Mouse (Mus musculus): Measurements from ENCODE around the gene Naaladl1. TPM values are rescaled to one million over a fixed set of nuclear protein-coding genes. Genes with fewer than 3 reads are reported as not detected.

Naaladl1 gene
- polyA plus RNA-seq, 1 experiment from 2014 or later, result 0.49 TPM

DNA sequence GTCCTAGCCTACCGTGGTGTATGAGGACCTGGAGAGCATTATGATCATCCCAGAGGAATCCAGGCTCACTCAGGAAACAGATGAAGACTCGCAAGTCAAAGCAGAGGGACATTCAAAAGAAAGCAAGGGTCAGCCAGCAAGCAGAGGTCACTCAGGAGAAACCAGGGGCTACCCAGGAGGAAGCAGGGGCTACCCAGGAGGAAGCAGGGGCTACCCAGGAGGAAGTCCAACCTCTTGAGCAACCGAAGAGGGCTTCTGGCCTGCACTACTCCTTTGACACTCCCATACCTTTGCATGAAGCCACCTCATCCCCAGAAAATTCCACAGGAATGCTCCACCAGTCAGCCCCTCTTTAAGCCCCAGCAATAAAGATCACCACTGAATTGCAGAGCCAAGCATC, 7.7 kb upstream of the Naaladl1 start:
- H3K36me3 ChIP-seq (ENCODE audit: control insufficient read depth, insufficient read depth, low read length), result no peaks in the 10 kb centered on the region
- 94% methylated on average over 3 of the region's 3 CpGs for WGBS
- H3K4me3 ChIP-seq (replicated peaks; ENCODE audit: low read depth, low read length), result no peak overlapping the region
- no peak overlapping the region for H3K27ac ChIP-seq (replicated peaks; ENCODE audit: low read depth, low read length)
- H3K9ac ChIP-seq (replicated peaks; ENCODE audit: low read length), result no peak overlapping the region
- no peaks in the 10 kb centered on the region for H3K4me1 ChIP-seq (ENCODE audit: control insufficient read depth, insufficient read depth, low read length)
- H3K9me3 ChIP-seq (ENCODE audit: control insufficient read depth, low read length), result no peaks in the 10 kb centered on the region
- ATAC-seq (ENCODE audit: low FRiP score, low TSS enrichment) (no peak), DNase-seq (no peak)
- no peaks in the 10 kb centered on the region for H3K27me3 ChIP-seq (ENCODE audit: control insufficient read depth, insufficient read depth, low read length)
- no peak overlapping the region for H3K4me2 ChIP-seq (ENCODE audit: low read length)

DNA sequence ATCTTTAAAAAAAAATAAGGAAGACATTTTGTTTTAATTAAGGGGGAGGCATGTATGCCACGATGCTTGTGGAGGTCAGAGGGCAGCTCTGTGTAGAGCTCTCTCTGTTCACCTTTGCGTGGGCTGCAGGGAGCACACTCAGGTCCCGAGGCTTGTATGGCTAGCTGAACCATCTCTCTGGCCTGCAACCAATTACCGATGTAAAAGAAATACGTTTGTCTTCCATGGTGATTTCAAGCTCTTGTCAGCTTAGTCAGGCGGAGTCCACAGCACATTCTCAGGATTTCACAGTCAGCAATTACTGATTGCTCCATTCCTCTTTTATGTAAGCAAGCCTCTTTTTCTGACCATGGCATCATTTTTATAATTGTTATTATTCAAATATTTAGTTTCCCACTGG, 4.4 kb upstream of the Naaladl1 start:
- WGBS, result 78% methylated on average over 6 of the region's 6 CpGs
- H3K4me2 ChIP-seq (ENCODE audit: low read length), result no peak overlapping the region
- no peaks in the 10 kb centered on the region for H3K9me3 ChIP-seq (ENCODE audit: control insufficient read depth, low read length)
- DNase-seq, result no peak
- no peak for ATAC-seq (ENCODE audit: low FRiP score, low TSS enrichment)
- H3K27me3 ChIP-seq (ENCODE audit: control insufficient read depth, insufficient read depth, low read length), result no peaks in the 10 kb centered on the region
- no peak overlapping the region for H3K27ac ChIP-seq (replicated peaks; ENCODE audit: low read depth, low read length)
- no peak overlapping the region for H3K9ac ChIP-seq (replicated peaks; ENCODE audit: low read length)
- H3K36me3 ChIP-seq (ENCODE audit: control insufficient read depth, insufficient read depth, low read length), result no peaks in the 10 kb centered on the region
- H3K4me1 ChIP-seq (ENCODE audit: control insufficient read depth, insufficient read depth, low read length), result no peaks in the 10 kb centered on the region
- no peak overlapping the region for H3K4me3 ChIP-seq (replicated peaks; ENCODE audit: low read depth, low read length)

DNA sequence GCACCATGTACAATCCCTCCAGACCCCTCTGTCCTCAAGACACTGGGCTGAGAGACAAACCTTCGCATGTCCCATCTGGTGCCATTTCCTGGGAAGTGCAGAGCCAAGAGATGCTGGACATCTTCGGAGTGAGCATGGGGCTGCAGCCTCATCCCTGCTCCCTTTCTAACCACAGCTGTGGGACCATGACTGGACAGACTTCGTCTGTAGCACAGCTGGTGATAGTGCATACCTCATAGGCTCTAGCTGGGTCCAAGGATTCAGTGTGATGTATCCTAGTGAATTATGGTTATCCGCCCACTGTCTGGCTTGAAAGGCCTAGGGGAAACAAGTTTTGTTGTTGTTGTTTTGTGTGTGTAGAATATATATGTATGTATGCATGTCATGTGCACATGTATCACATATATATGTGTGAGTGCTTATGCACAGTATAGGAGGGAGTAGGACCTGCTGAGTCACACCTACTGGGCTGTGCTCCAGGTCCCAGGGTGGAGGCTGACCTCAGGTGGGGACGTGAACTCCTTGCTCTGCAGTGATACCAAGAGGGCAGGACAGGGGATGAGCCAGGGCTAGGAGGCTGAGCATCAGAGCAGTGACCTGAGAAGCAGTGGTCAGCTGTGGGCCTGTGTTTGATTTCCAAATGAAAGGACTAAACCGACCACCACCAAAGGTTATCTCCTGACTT, 3.3 kb upstream of the Naaladl1 start:
- H3K27ac ChIP-seq (replicated peaks; ENCODE audit: low read depth, low read length), result no peak overlapping the region
- 83% methylated on average over 6 of the region's 6 CpGs for WGBS
- H3K27me3 ChIP-seq (ENCODE audit: control insufficient read depth, insufficient read depth, low read length), result no peaks in the 10 kb centered on the region
- ATAC-seq (ENCODE audit: low FRiP score, low TSS enrichment) (no peak), DNase-seq (no peak)
- H3K4me3 ChIP-seq (replicated peaks; ENCODE audit: low read depth, low read length), result no peak overlapping the region
- no peaks in the 10 kb centered on the region for H3K9me3 ChIP-seq (ENCODE audit: control insufficient read depth, low read length)
- no peak overlapping the region for H3K9ac ChIP-seq (replicated peaks; ENCODE audit: low read length)
- no peaks in the 10 kb centered on the region for H3K4me1 ChIP-seq (ENCODE audit: control insufficient read depth, insufficient read depth, low read length)
- H3K36me3 ChIP-seq (ENCODE audit: control insufficient read depth, insufficient read depth, low read length), result no peaks in the 10 kb centered on the region
- no peak overlapping the region for H3K4me2 ChIP-seq (ENCODE audit: low read length)

DNA sequence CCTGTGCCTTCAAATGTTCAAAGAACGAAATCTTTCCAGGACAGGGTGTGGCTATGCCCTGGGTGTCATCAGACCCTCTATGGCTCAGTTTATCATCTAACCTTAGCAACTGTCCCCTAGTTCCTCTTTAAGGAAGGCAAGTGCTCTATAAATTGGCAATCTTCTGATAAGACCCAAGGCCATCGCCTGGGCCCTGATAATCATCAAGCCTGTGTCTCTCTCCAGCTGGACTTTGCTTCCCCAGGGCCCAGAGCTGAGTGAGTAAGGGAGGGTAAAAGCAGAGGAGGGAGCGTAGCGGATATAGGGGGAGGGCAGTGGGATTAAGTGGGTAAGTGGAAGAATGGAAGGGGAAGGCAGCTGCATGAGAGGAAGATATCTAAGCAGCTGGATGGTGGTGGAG, 1.1 kb upstream of the Naaladl1 start:
- H3K9ac ChIP-seq (replicated peaks; ENCODE audit: low read length), result 0 out of 2 replicates have a peak overlapping the region, but pooled peaks have one; percentile 9
- ATAC-seq (ENCODE audit: low FRiP score, low TSS enrichment) (no peak), DNase-seq (no peak)
- H3K4me2 ChIP-seq (ENCODE audit: low read length), result no peak overlapping the region
- no peaks in the 10 kb centered on the region for H3K36me3 ChIP-seq (ENCODE audit: control insufficient read depth, insufficient read depth, low read length)
- no peaks in the 10 kb centered on the region for H3K27me3 ChIP-seq (ENCODE audit: control insufficient read depth, insufficient read depth, low read length)
- H3K4me1 ChIP-seq (ENCODE audit: control insufficient read depth, insufficient read depth, low read length), result no peaks in the 10 kb centered on the region
- WGBS, result 70% methylated on average over 4 of the region's 4 CpGs
- H3K27ac ChIP-seq (replicated peaks; ENCODE audit: low read depth, low read length), result no peak overlapping the region
- no peak overlapping the region for H3K4me3 ChIP-seq (replicated peaks; ENCODE audit: low read depth, low read length)
- no peaks in the 10 kb centered on the region for H3K9me3 ChIP-seq (ENCODE audit: control insufficient read depth, low read length)

DNA sequence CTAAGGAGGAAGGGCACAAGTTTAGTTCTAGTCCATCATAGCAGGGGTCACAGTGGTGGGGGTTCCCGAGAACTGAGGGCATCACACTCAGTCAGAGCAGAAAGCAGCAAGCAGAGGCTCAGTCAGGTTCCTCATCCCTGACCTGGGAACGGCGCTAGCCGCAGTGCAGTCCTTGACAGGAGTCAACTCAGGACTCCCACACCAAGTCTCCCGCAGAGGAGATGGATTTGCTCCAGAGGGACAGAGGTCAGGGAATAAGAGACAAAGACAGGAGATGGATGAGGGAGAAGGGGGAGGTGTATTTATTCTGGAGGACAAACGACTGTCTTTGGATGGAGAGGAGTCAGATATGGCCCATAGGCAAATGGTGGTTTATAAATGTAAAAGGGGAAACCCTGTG, 7.5 kb downstream of the Naaladl1 start:
- H3K9me3 ChIP-seq (ENCODE audit: control insufficient read depth, low read length), result no peaks in the 10 kb centered on the region
- DNase-seq (no peak), ATAC-seq (ENCODE audit: low FRiP score, low TSS enrichment) (no peak)

DNA sequence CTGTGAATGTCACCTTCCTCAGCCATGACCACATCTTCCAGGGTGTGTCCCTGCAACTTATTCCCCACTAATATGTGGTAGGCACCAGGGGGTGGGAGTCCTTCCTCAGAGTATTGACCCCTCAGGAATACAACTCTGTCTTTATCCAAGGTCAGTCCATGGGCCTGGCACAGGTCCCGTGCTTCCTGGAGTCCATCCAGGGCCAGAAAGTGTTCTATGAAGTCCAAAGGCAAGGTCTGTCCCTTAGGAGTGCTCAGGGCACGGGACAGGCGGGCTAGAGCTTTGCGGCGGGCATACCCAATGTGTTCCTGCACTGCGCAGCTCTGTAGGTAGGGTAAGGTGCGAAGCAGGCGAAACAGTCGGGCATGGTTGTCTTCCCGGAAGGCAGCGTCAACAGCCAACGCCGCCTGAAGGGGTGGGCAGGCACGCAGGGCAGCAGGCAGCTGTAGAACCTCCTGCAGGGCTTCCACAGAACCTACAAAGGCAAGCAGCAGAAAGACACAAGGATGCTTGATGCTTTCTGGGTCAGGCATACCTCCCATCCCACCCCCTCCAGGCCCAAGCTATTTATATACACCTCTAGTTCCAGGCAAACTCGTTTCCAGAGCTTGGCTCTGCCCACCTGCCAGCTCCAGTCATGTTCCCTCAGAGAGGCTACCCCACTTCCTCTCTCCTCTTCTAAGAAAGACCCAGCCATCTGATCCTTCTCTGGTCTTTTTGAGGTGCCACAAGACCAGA, 10.7 kb downstream of the Naaladl1 start:
- peak overlapping the region; percentile 94; the same call in 1 of the 2 replicates for H3K4me2 ChIP-seq (ENCODE audit: low read length)

More for the DNA sequence above, 7.5 kb downstream of the Naaladl1 start:
- WGBS, result 69% methylated on average over 6 of the region's 6 CpGs
- Histone ChIP-seq H3K27me3 (ENCODE audit: control insufficient read depth, insufficient read depth, low read length) (no peaks in the 10 kb centered on the region), H3K27ac (replicated peaks; ENCODE audit: low read depth, low read length) (no peak overlapping the region), H3K9ac (replicated peaks; ENCODE audit: low read length) (no peak overlapping the region), H3K4me1 (ENCODE audit: control insufficient read depth, insufficient read depth, low read length) (peaks cover 11% of the 10 kb centered on the region; the same call in 1 of the 2 replicates), H3K4me2 (ENCODE audit: low read length) (no peak overlapping the region), H3K4me3 (replicated peaks; ENCODE audit: low read depth, low read length) (no peak overlapping the region), H3K36me3 (ENCODE audit: control insufficient read depth, insufficient read depth, low read length) (peaks cover 34% of the 10 kb centered on the region)

DNA sequence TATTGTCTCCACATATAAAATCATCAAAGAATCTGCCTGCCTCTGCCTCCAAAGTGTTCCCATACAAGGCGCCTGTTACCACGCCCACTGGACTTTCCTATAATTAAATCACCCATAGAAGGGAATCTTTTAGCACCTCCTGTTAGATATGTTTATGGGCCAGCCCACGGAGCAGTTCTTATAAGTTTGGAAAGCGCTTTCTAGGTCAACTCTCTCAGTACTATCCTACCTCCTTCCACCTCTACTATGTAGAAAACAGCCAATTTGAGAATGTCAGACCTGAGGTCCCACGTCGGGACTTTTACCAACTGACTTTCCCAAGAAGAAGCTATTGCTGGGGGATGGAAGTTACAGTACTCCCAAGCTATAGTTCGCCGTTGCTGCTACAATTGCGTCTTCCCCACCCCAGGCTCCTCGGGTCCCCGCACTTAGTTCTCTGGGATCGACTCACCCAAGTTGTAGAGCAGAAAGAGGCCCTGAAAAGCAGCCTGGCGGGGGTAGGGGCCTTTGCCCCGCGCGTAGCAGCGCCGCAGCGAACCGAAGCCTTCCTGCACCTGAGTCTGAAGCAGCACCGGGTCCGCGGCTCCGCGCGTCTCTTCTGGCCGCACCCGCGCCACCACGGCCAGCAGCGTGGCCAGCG, 11.9 kb downstream of the Naaladl1 start:
- Histone ChIP-seq H3K4me3 (replicated peaks; ENCODE audit: low read depth, low read length) (peak overlapping the region; percentile 78), H3K4me1 (ENCODE audit: control insufficient read depth, insufficient read depth, low read length) (peaks cover 14% of the 10 kb centered on the region; the same call in 1 of the 2 replicates), H3K27ac (replicated peaks; ENCODE audit: low read depth, low read length) (peak overlapping the region; percentile 92), H3K9ac (replicated peaks; ENCODE audit: low read length) (peak overlapping the region; percentile 81), H3K9me3 (ENCODE audit: control insufficient read depth, low read length) (no peaks in the 10 kb centered on the region), H3K4me2 (ENCODE audit: low read length) (peak overlapping the region; percentile 94), H3K27me3 (ENCODE audit: control insufficient read depth, insufficient read depth, low read length) (no peaks in the 10 kb centered on the region), H3K36me3 (ENCODE audit: control insufficient read depth, insufficient read depth, low read length) (peaks cover 37% of the 10 kb centered on the region)
- no peak for DNase-seq
- ATAC-seq (ENCODE audit: low FRiP score, low TSS enrichment), result no peak
- 5% methylated on average over 32 of the region's 32 CpGs for WGBS

More for the DNA sequence above, 10.7 kb downstream of the Naaladl1 start:
- H3K9me3 ChIP-seq (ENCODE audit: control insufficient read depth, low read length), result no peaks in the 10 kb centered on the region
- ATAC-seq (ENCODE audit: low FRiP score, low TSS enrichment) (no peak), DNase-seq (no peak)
- H3K4me1 ChIP-seq (ENCODE audit: control insufficient read depth, insufficient read depth, low read length), result peaks cover 14% of the 10 kb centered on the region; the same call in 1 of the 2 replicates
- H3K4me3 ChIP-seq (replicated peaks; ENCODE audit: low read depth, low read length), result no peak overlapping the region
- no peaks in the 10 kb centered on the region for H3K27me3 ChIP-seq (ENCODE audit: control insufficient read depth, insufficient read depth, low read length)
- peaks cover 37% of the 10 kb centered on the region for H3K36me3 ChIP-seq (ENCODE audit: control insufficient read depth, insufficient read depth, low read length)
- WGBS, result 94% methylated on average over 15 of the region's 15 CpGs
- 0 out of 2 replicates have a peak overlapping the region, but pooled peaks have one; percentile 10 for H3K9ac ChIP-seq (replicated peaks; ENCODE audit: low read length)
- no peak overlapping the region for H3K27ac ChIP-seq (replicated peaks; ENCODE audit: low read depth, low read length)

DNA sequence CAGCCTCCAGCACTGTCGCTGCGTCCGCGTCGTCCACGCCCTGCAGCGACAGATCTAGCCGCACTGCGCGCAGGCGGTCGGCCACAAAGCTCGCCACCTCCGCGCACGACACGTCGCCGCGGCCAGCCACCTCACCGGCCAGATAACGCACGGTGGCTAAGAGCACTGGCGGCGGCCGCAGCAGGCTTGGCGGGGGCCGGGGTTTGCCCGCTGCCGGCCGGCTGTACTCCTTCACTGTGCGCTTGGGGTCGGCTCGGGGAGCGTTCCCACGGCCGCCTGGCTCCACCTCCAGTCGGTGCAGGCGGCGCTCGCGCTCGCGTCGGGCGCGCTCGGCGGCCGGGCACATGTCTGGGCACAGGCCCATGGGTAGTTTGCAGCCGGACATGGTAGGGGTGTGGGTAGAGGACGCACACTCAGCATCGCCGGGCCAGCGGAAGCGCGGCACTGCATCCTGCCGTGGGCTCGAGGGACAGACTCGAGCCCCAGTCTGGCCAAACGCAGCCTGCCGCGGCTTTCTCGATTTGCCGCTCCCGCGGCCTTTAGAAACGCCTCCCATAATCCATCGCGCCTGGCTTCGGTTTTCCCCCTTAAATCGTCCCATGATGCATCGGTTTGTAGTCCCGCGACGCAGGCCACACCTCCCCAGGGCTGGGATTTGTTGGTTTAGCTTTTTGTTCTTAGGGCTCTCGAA, 12.5 kb downstream of the Naaladl1 start, which contains the start of gene Sac3d1:
Sac3d1 (minus strand) TSS at position 665 of the 691 bp plus-strand sequence.
- H3K9me3 ChIP-seq (ENCODE audit: control insufficient read depth, low read length), result no peaks in the 10 kb centered on the region
- H3K4me3 ChIP-seq (replicated peaks; ENCODE audit: low read depth, low read length), result peak within 1 kb of the TSS; percentile 78
- no peaks in the 10 kb centered on the region for H3K27me3 ChIP-seq (ENCODE audit: control insufficient read depth, insufficient read depth, low read length)
- under 1% methylated on average over 77 of the region's 77 CpGs for WGBS
- peak within 1 kb of the TSS; percentile 94 for H3K4me2 ChIP-seq (ENCODE audit: low read length)
- H3K4me1 ChIP-seq (ENCODE audit: control insufficient read depth, insufficient read depth, low read length), result peaks cover 14% of the 10 kb centered on the region; the same call in 1 of the 2 replicates
- H3K36me3 ChIP-seq (ENCODE audit: control insufficient read depth, insufficient read depth, low read length), result peaks cover 33% of the 10 kb centered on the region
- peak within 1 kb of the TSS; percentile 92 for H3K27ac ChIP-seq (replicated peaks; ENCODE audit: low read depth, low read length)
- DNase-seq (peak; percentile 97), ATAC-seq (ENCODE audit: low FRiP score, low TSS enrichment) (peak; percentile 86)
- H3K9ac ChIP-seq (replicated peaks; ENCODE audit: low read length), result peak within 1 kb of the TSS; percentile 81

Data from midbrain, embryonic 14.5 days (tissue).